Mouse (Mus musculus): ENCODE results near the gene Fnbp1l. TPM values are rescaled to one million over a fixed set of nuclear protein-coding genes. Genes with fewer than 3 reads are reported as not detected.

Gene Fnbp1l
- 1 to 10 TPM; 3.4 to 6.0 TPM for total RNA-seq (2021)
- long read RNA-seq, experiment 1, partial matches to known transcripts = 0 of 1 reads
- long read RNA-seq, experiment 1, other reads (novel, unspliced or antisense) = 1 of 1 reads
- long read RNA-seq, experiment 2, partial matches to known transcripts = 0 of 1 reads
- long read RNA-seq, experiment 2, other reads (novel, unspliced or antisense) = 1 of 1 reads

DNA sequence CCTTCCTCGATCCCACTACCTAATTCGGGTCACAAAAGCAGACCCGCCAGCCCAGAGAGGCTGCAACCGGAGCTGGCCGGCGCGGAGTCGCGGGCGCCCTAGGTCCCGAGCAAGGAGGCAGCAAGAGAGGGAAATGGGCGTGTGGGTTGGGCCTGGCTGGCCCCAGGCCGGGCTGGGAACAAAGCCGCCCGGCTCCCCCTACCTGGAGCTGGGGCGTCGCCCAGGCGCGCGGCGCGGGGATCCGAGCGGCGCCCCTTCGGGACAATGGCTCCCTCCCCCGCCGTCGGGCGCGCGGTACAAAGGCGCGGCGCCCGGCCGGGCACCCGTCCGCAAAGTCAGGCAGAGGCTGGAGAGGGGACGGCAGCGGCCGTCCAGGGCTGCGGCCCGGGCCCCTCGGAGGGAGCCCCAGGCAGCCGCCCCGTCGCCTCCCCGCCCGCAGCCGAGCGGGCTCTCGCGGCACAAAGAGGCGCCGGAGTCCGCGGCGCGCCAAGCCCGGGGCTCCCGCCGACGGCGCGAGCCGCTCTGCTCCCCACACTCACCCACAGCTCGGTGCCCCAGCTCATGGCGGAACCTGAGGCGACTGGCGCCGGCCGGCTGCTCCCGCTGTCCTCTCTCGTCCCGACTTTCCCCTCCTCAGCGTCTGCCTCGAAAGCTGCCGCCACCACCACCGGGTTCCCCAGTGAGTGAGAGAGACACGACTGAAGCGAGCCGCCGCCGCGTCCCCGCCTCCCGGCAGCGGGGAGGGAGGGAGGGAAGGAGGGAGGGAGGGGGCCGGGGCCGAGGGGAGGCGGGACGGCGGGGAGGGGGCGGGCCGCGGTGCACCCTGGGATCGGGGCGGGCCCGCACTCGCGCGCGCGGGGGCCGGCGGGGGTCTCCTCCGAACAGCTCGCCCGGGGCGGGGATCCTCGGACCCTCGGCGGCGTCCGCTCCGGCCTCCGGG is at the start of gene Fnbp1l:
TSS of gene Fnbp1l (minus strand) at position 725 of the 940 bp plus-strand sequence.
- intact Hi-C loops (cut with DNase I) = no loop called here
- DNase-seq = peak in 1 of 2 experiments; percentile 59

- intact Hi-C loops (cut with DNase I) = no loop called here
- DNase-seq = no peak
These were observed 41.3 kb upstream of the Fnbp1l start for GRCm38 (mm10) chr3:122660795-122661194.

DNA sequence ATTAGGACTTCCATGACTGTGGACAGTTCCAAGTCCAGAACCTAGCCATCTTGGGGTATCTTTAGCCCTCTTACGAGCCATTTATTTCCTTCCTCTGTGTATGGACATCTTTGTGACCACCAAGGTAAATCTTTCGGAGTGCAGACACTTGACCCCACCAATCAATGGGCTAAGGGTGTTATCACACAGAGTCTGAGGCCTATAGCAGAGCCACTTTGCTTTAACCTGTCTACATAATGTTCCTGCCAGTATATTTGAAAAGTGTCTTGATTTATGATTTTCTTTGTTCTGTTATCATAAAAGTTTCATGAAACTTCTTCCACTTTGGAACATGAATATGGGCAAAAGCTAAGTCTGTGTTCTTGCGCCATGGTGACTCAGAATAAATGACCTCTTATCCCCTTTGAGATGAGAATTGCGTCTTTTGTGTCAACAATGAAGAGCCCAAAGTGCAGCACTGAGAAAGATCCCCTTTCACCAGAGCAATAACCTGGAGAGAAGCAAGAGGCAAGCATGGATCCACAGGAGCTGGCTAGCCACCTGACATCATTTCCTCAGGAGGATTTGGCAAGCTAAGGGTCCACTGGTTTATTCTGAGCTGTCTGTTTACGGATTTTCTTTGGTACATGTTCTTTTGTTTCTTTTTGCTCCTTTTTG is 39.9 kb upstream of the Fnbp1l start:
- intact Hi-C loops (cut with DNase I) = no loop called here
- DNase-seq = no peak

GRCm38 (mm10) chr3:122647195-122647837 is 27.8 kb upstream of the Fnbp1l start:
- intact Hi-C loops (cut with DNase I) = no loop called here
- DNase-seq = no peak

GRCm38 (mm10) chr3:122640286-122640685 is 20.8 kb upstream of the Fnbp1l start:
- intact Hi-C loops (cut with DNase I) = loop anchor here (5.0 kb wide), 1 partner anchor 87 kb away; the partner anchor contains the start of gene Pde5a

GRCm38 (mm10) chr3:122639197-122639475 is 19.6 kb upstream of the Fnbp1l start:
- intact Hi-C loops (cut with DNase I) = loop anchor here (2.0 to 5.0 kb wide), 4 partner anchors 132 to 342 kb away; no protein-coding TSS in a partner anchor
- no peak for DNase-seq

More at GRCm38 (mm10) chr3:122640286-122640685, 20.8 kb upstream of the Fnbp1l start:
- DNase-seq = no peak

DNA sequence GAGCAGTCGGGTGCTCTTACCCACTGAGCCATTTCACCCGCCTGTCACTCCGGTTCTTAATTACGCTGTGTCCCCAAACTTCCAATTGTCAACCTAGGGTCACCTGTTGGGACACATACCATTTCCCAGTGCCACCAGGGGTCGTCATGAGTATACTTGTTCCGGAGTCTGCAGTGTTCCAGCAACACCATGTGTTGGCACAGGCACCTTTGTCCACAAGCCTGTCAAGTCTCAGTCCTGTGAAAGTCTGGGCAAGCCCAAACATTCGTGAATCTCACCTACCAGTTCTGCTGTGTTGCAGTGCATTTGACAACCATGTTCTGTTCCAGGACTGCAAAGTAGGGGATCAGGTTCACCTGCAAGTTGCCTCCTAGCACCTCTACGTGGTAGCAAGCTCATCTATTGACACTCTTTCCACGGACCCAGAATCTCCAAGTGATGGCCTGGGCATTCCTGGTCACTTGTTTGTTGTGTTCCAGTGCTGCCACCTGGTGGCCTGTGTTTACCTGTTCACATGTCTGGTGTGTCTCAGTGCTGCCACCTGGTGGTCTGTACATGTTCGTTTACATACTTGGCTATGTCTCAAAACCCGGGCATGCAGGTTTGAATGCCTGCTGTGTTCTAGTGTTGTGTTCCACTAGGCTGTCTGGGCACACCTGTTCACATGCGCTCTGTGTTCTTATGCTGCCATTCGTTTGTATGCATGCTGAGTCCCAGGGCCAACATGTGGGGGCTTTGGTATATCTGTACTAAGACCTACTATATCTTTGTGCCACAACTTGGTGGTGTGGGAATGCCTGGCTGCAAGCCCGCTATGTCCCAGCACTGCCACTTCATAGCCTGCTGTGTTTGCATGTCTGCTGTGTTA is 19.0 kb upstream of the Fnbp1l start:
- peak; percentile 88 to 91 for DNase-seq
- intact Hi-C loops (cut with DNase I) = loop anchor here (2.0 to 5.0 kb wide), 4 partner anchors 131 to 341 kb away; no protein-coding TSS in a partner anchor

GRCm38 (mm10) chr3:122637280-122637679 is 17.8 kb upstream of the Fnbp1l start:
- intact Hi-C loops (cut with DNase I) = loop anchor here (5.0 kb wide), 3 partner anchors 130 to 340 kb away; no protein-coding TSS in a partner anchor
- no peak for DNase-seq

DNA sequence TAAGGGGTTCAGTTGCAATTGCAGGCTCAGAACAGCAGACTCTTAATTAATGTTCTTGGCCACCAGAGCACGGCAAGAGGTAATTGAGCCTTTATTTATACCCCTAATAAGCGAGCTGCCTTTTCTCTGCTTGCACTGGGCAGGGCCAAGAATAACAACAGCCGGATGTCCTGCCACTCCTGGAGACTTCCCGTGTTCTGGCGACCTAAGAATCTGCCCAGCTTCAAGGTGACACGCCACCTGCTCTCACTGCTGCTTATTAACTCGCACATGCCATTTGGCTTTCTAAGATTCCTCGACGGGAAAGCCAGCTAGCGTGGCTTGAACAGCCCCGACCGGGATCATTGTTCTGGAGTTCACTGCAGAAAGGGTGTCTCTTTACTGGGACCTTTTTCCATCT is 15.7 kb upstream of the Fnbp1l start:
- intact Hi-C loops (cut with DNase I) = loop anchor here (5.0 kb wide), 3 partner anchors 128 to 338 kb away; no protein-coding TSS in a partner anchor
- DNase-seq = no peak

DNA sequence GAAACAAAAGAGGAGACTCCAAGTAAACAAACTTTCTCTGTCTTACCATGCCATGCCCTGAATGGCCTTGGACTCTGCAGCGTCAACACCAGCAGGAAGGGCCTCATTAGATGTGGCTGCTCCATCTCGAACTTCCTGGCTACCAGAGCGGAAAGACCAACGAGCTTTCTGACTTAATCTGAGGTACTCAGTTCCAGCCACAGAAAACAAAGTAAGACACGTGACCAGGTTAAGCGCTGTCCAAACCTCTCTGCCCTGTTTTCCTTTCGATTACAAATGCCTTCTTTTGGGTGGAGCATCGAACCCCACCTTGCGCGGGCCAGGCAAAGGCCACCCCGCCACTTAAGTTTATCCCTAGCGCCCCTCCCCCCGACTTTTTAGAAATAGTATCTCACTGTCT is 10.1 kb upstream of the Fnbp1l start:
- intact Hi-C loops (cut with DNase I) = no loop called here
- DNase-seq = no peak

- no peak for DNase-seq
- intact Hi-C loops (cut with DNase I) = no loop called here
These were observed 9.4 kb upstream of the Fnbp1l start for GRCm38 (mm10) chr3:122628956-122629355.

DNA sequence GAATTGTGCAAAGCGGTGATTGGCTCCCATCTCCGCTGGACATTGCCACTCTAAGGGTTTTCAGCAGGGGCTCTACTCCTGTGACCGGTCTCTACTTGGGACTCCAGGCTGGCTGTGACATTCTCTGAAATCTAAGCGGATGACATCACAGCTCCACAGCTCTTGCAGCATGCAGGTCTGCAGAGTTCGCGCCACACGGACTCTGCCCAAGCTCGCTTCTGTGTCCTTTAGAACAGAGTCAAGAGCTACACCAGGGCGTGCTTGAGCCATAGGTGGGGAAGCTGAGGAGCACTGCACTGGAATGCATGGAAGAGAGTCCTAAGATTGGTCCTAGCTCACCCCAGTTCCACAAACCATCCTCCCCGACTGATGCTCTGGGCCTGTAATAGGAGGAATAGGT is 9.0 kb upstream of the Fnbp1l start:
- no peak for DNase-seq
- intact Hi-C loops (cut with DNase I) = no loop called here

GRCm38 (mm10) chr3:122627846-122628245 is 8.3 kb upstream of the Fnbp1l start:
- no peak for DNase-seq
- intact Hi-C loops (cut with DNase I) = no loop called here

- intact Hi-C loops (cut with DNase I) = no loop called here
- no peak for DNase-seq
These were observed 5.1 kb upstream of the Fnbp1l start for GRCm38 (mm10) chr3:122624591-122624990.

DNA sequence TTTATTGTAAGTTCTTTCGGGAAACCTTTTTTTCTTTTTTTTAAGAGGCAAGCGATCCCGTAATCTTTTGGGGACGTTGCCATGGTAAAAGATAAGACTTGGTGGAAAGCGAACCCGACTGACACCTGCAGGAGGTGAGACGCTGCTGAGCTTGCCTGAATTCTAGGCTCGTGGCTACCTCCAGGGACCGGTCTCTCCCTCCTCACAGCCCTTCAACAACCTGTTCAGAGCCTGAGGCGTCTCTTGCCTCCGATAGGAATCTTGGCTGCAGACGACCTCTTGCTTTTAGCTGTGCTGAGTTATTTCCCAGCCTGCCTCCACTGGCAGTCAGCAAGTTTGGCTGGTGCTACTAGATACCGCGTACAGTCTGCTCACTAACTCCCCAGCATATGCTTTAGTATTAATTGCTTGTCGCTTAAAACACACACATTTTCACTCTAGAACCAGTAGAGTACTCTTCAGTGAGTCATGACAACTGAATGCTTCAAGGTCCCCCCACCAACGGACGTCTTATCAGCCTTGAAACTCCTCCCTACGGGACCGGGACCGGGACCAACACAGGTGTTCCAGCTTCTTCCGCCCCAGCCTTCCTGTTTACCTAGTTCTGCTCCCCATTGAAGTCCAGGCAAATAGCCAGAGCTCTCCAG is 893 bp upstream of the Fnbp1l start:
- intact Hi-C loops (cut with DNase I) = no loop called here

DNA sequence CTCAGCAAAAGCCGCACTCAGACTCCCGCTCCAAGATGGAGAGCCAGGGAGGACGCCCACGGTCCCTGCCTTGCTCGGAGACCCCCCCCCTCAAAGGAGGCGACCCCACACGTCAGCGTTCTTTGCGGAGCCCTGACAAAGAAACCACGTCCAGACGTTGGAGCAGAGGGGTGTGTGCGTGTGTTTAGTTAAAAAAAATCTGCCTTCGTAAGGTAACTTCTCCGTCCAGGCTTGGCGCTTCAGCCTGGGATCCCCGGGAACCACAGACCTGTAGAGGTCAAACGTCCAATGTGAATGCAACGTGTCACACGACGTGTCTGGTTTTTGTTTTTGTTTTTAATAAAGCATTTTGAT is 393 bp upstream of the Fnbp1l start:
- no peak for DNase-seq
- intact Hi-C loops (cut with DNase I) = no loop called here

More for the DNA sequence above, 893 bp upstream of the Fnbp1l start:
- DNase-seq = no peak

DNA sequence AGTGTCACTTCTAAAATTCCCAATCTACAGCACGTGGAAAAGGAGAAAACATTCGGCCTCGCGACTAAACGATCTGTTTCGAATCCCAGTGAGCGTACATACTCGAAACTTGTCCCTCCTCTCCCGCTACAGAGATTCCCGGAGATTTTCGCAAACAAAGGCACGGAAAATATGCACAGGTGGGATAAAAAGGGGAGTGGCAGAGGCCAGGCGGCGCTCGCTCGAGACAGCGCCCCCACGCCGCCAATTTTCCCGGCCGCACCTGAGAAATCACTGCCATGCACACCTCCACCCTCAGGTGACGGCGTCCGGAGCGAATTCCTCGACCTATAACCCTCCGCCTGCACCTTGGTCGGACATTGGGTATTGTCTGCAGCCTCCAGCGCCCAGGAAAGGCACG is 1.1 kb downstream of the Fnbp1l start:
- no peak for DNase-seq
- intact Hi-C loops (cut with DNase I) = no loop called here

- DNase-seq = no peak
- intact Hi-C loops (cut with DNase I) = no loop called here
These were observed 1.7 kb downstream of the Fnbp1l start for GRCm38 (mm10) chr3:122617613-122618340.

DNA sequence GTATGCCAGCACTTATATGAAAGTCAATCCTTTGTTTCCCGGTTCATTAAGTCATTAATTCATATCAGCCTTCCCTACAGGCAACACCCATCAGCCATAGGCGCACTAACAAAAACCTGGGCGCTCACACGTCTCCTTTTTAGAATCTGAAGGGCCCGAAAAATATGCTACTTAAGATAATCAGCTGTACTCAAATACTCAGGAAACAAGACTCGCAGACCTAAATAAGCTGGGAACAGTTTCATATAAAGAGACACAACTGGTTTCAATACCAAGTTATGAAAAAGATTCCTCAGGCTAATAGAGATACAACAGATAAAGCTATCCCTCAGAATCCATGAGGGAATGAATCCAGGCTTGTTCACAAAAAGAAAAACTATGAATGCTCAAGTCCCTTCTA is 7.0 kb downstream of the Fnbp1l start:
- no peak for DNase-seq
- intact Hi-C loops (cut with DNase I) = no loop called here
